Mouse (Mus musculus) neural tube, embryonic 13.5 days (tissue): ENCODE data around the gene Eif2ak3. TPM values are rescaled to one million over a fixed set of nuclear protein-coding genes. Genes with fewer than 3 reads are reported as not detected.
A peak's percentile ranks its signal among the peaks of the same experiment; 100 is the strongest.

ENCODE experiments used
- ATAC-seq: fragments of 200-750 bp; cut with Nextera tagmentation; 2 replicates; pipeline ENCODE4 v1.8.0; 2017; ENCODE audit warnings: low read depth, mild to moderate bottlenecking, moderate TSS enrichment, moderate library complexity
- H3K27ac ChIP-seq: fragments of 300-500 bp; sonication (generic); replicated peaks from 2 replicates; pipeline ENCODE4 v1.5.1; 2015; ENCODE audit warnings: moderate library complexity, mild to moderate bottlenecking, inconsistent platforms
- H3K27me3 ChIP-seq: fragments of 300-500 bp; sonication (generic); 2 replicates; pipeline ENCODE4 v1.6.1; 2015; ENCODE audit warnings: mild to moderate bottlenecking, inconsistent platforms
- H3K36me3 ChIP-seq: fragments of 300-500 bp; sonication (generic); 2 replicates; pipeline ENCODE4 v1.6.1; 2015; ENCODE audit warnings: mild to moderate bottlenecking, inconsistent platforms
- H3K4me1 ChIP-seq: fragments of 300-500 bp; sonication (generic); replicated peaks from 2 replicates; pipeline ENCODE4 v1.6.1; 2015; ENCODE audit warnings: inconsistent platforms
- H3K4me2 ChIP-seq: fragments of 300-500 bp; sonication (generic); 2 replicates; pipeline ENCODE4 v1.6.1; 2015; ENCODE audit warnings: inconsistent platforms, mild to moderate bottlenecking, moderate library complexity
- H3K4me3 ChIP-seq: fragments of 300-500 bp; sonication (generic); 2 replicates; pipeline ENCODE4 v1.5.1; 2015; ENCODE audit warnings: mild to moderate bottlenecking, inconsistent platforms
- H3K9ac ChIP-seq: fragments of 300-500 bp; sonication (generic); 2 replicates; pipeline ENCODE4 v1.6.1; 2015; ENCODE audit warnings: moderate library complexity, mild to moderate bottlenecking, inconsistent platforms
- H3K9me3 ChIP-seq: fragments of 300-500 bp; sonication (generic); 2 replicates; pipeline ENCODE4 v1.6.1; 2016; ENCODE audit warnings: inconsistent platforms
- WGBS: fragments of 180-500 bp; shearing (Covaris S2); methylation state at CpG from one replicate; pipeline ENCODE4 v1.1.7; 2015; 5-methylcytosine and 5-hydroxymethylcytosine counted together
- polyA plus RNA-seq: library from polyadenylated mRNA; unstranded; fragments of >200 nt; fragmentation: Nextera tagmentation; extraction: Ambion mirVana; gene quantifications from 2 replicates; pipeline ENCODE4 v1.2.1, GENCODE M21; 2015

Eif2ak3 gene
- polyA plus RNA-seq, 1 experiment from 2014 or later: 14.9 TPM

GRCm38 (mm10) chr6:70840281-70840680, 4.0 kb upstream of the Eif2ak3 start:
- Histone ChIP-seq H3K9me3 (no peaks in the 10 kb centered on the region), H3K36me3 (no peaks in the 10 kb centered on the region), H3K4me3 (no peak overlapping the region), H3K4me2 (no peak overlapping the region), H3K27ac (no peak overlapping the region), H3K27me3 (no peaks in the 10 kb centered on the region), H3K4me1 (peaks cover 12% of the 10 kb centered on the region), H3K9ac (no peak overlapping the region)
- no peak for ATAC-seq
- WGBS: 72% methylated on average over 5 of the region's 5 CpGs

GRCm38 (mm10) chr6:70842991-70843390, 1.3 kb upstream of the Eif2ak3 start:
- H3K27ac ChIP-seq: peak overlapping the region; percentile 83; the same call in 1 of the 2 replicates
- H3K27me3 ChIP-seq: no peaks in the 10 kb centered on the region
- no peaks in the 10 kb centered on the region for H3K36me3 ChIP-seq
- H3K9ac ChIP-seq: peak overlapping the region; percentile 67; the same call in 1 of the 2 replicates
- peaks cover 36% of the 10 kb centered on the region for H3K4me1 ChIP-seq
- ATAC-seq: no peak
- H3K9me3 ChIP-seq: no peaks in the 10 kb centered on the region
- WGBS: 55% methylated on average over 5 of the region's 5 CpGs
- peak overlapping the region; percentile 69 for H3K4me2 ChIP-seq
- H3K4me3 ChIP-seq: peak overlapping the region; percentile 41; the same call in 1 of the 2 replicates

GRCm38 (mm10) chr6:70844896-70845646, 756 bp downstream of the Eif2ak3 start:
- peak; percentile 28 for ATAC-seq
- no peaks in the 10 kb centered on the region for H3K9me3 ChIP-seq
- H3K4me3 ChIP-seq: peak overlapping the region; percentile 89
- H3K27ac ChIP-seq: peak overlapping the region; percentile 94
- H3K9ac ChIP-seq: peak overlapping the region; percentile 87
- peaks cover 49% of the 10 kb centered on the region for H3K4me1 ChIP-seq
- H3K4me2 ChIP-seq: peak overlapping the region; percentile 80
- no peaks in the 10 kb centered on the region for H3K36me3 ChIP-seq
- 1% methylated on average over 38 of the region's 38 CpGs for whole genome bisulfite sequencing
- no peaks in the 10 kb centered on the region for H3K27me3 ChIP-seq

GRCm38 (mm10) chr6:70847386-70847785, 3.1 kb downstream of the Eif2ak3 start:
- no peak overlapping the region for H3K27ac ChIP-seq
- H3K9ac ChIP-seq: peak overlapping the region; percentile 53; the same call in 1 of the 2 replicates
- H3K4me3 ChIP-seq: no peak overlapping the region
- no peaks in the 10 kb centered on the region for H3K9me3 ChIP-seq
- no peak for ATAC-seq
- no peaks in the 10 kb centered on the region for H3K36me3 ChIP-seq
- H3K4me2 ChIP-seq: peak overlapping the region; percentile 48
- no peaks in the 10 kb centered on the region for H3K27me3 ChIP-seq
- peaks cover 51% of the 10 kb centered on the region for H3K4me1 ChIP-seq
- 65% methylated on average over 3 of the region's 3 CpGs for WGBS

- H3K36me3 ChIP-seq: peaks cover 6% of the 10 kb centered on the region; the same call in 1 of the 2 replicates
- 80% methylated on average over 4 of the region's 4 CpGs for WGBS
- no peaks in the 10 kb centered on the region for H3K9me3 ChIP-seq
- H3K27ac ChIP-seq: no peak overlapping the region
- no peak for ATAC-seq
- no peak overlapping the region for H3K4me2 ChIP-seq
- no peaks in the 10 kb centered on the region for H3K27me3 ChIP-seq
- H3K9ac ChIP-seq: no peak overlapping the region
- peaks cover 12% of the 10 kb centered on the region for H3K4me1 ChIP-seq
- no peak overlapping the region for H3K4me3 ChIP-seq
These were observed 9.1 kb downstream of the Eif2ak3 start for GRCm38 (mm10) chr6:70853371-70853770.

- H3K36me3 ChIP-seq: peaks cover 25% of the 10 kb centered on the region
- H3K4me1 ChIP-seq: no peaks in the 10 kb centered on the region
- ATAC-seq: no peak
- WGBS: 90% methylated on average over 13 of the region's 13 CpGs
- H3K4me3 ChIP-seq: no peak overlapping the region
- H3K27ac ChIP-seq: no peak overlapping the region
- no peaks in the 10 kb centered on the region for H3K27me3 ChIP-seq
- no peak overlapping the region for H3K4me2 ChIP-seq
- H3K9me3 ChIP-seq: no peaks in the 10 kb centered on the region
- no peak overlapping the region for H3K9ac ChIP-seq
These were observed 11.4 kb downstream of the Eif2ak3 start for GRCm38 (mm10) chr6:70855529-70856309.

GRCm38 (mm10) chr6:70862726-70863125, 18.4 kb downstream of the Eif2ak3 start:
- Histone ChIP-seq H3K4me1 (peaks cover 8% of the 10 kb centered on the region), H3K4me2 (no peak overlapping the region), H3K36me3 (peaks cover 25% of the 10 kb centered on the region), H3K27ac (no peak overlapping the region), H3K9ac (no peak overlapping the region), H3K4me3 (no peak overlapping the region), H3K9me3 (no peaks in the 10 kb centered on the region), H3K27me3 (no peaks in the 10 kb centered on the region)
- ATAC-seq: no peak
- 84% methylated on average over 7 of the region's 7 CpGs for WGBS

- Histone ChIP-seq H3K27me3 (no peaks in the 10 kb centered on the region), H3K36me3 (peaks cover 11% of the 10 kb centered on the region), H3K27ac (no peak overlapping the region), H3K9ac (no peak overlapping the region), H3K4me1 (peaks cover 8% of the 10 kb centered on the region), H3K4me3 (no peak overlapping the region), H3K4me2 (no peak overlapping the region), H3K9me3 (no peaks in the 10 kb centered on the region)
- WGBS: 94% methylated on average over 6 of the region's 6 CpGs
- ATAC-seq: no peak
These were observed 20.0 kb downstream of the Eif2ak3 start for GRCm38 (mm10) chr6:70864285-70864684.

- no peaks in the 10 kb centered on the region for H3K27me3 ChIP-seq
- no peak for ATAC-seq
- no peak overlapping the region for H3K9ac ChIP-seq
- no peak overlapping the region for H3K4me3 ChIP-seq
- H3K9me3 ChIP-seq: no peaks in the 10 kb centered on the region
- WGBS: 67% methylated on average over 5 of the region's 5 CpGs
- peaks cover 17% of the 10 kb centered on the region for H3K4me1 ChIP-seq
- no peaks in the 10 kb centered on the region for H3K36me3 ChIP-seq
- 0 out of 2 replicates have a peak overlapping the region, but pooled peaks have one; percentile 20 for H3K27ac ChIP-seq
- H3K4me2 ChIP-seq: no peak overlapping the region
These were observed 22.4 kb downstream of the Eif2ak3 start for GRCm38 (mm10) chr6:70866761-70867160.

- Histone ChIP-seq H3K4me1 (peaks cover 22% of the 10 kb centered on the region), H3K4me3 (no peak overlapping the region), H3K9ac (no peak overlapping the region), H3K27ac (no peak overlapping the region), H3K27me3 (no peaks in the 10 kb centered on the region), H3K36me3 (no peaks in the 10 kb centered on the region), H3K4me2 (no peak overlapping the region), H3K9me3 (no peaks in the 10 kb centered on the region)
- WGBS: 94% methylated on average over 9 of the region's 9 CpGs
- ATAC-seq: no peak
These were observed 23.0 kb downstream of the Eif2ak3 start for GRCm38 (mm10) chr6:70867297-70867696.

- H3K27me3 ChIP-seq: no peaks in the 10 kb centered on the region
- no peaks in the 10 kb centered on the region for H3K36me3 ChIP-seq
- ATAC-seq: no peak; the same call in 1 of the 2 replicates
- H3K9ac ChIP-seq: no peak overlapping the region
- peak overlapping the region; percentile 55 for H3K27ac ChIP-seq
- H3K9me3 ChIP-seq: no peaks in the 10 kb centered on the region
- no peak overlapping the region for H3K4me3 ChIP-seq
- 57% methylated on average over 14 of the region's 14 CpGs for WGBS
- H3K4me2 ChIP-seq: peak overlapping the region; percentile 27; the same call in 1 of the 2 replicates
- peaks cover 31% of the 10 kb centered on the region for H3K4me1 ChIP-seq
These were observed 27.2 kb downstream of the Eif2ak3 start for GRCm38 (mm10) chr6:70871511-70871980.

- Histone ChIP-seq H3K27ac (peak overlapping the region; percentile 55), H3K9ac (no peak overlapping the region), H3K4me1 (peaks cover 25% of the 10 kb centered on the region), H3K4me3 (no peak overlapping the region), H3K36me3 (no peaks in the 10 kb centered on the region), H3K9me3 (no peaks in the 10 kb centered on the region), H3K27me3 (no peaks in the 10 kb centered on the region), H3K4me2 (peak overlapping the region; percentile 27; the same call in 1 of the 2 replicates)
- peak; percentile 87 for ATAC-seq
- WGBS: 54% methylated on average over 10 of the region's 10 CpGs
These were observed 27.8 kb downstream of the Eif2ak3 start for GRCm38 (mm10) chr6:70872128-70872527.
